Mouse (Mus musculus): ENCODE results near the gene C1qtnf6. TPM values are rescaled to one million over a fixed set of nuclear protein-coding genes. Genes with fewer than 3 reads are reported as not detected.

The C1qtnf6 gene
- total RNA-seq, 2 experiments from 2014 or later: 63.6 to 64.5 TPM

GRCm38 (mm10) chr15:78479470-78479869 lies 51.7 kb downstream of the C1qtnf6 start:
- DNase-seq: no peak

GRCm38 (mm10) chr15:78478073-78478472 lies 53.1 kb downstream of the C1qtnf6 start:
- no peak for DNase-seq

DNA sequence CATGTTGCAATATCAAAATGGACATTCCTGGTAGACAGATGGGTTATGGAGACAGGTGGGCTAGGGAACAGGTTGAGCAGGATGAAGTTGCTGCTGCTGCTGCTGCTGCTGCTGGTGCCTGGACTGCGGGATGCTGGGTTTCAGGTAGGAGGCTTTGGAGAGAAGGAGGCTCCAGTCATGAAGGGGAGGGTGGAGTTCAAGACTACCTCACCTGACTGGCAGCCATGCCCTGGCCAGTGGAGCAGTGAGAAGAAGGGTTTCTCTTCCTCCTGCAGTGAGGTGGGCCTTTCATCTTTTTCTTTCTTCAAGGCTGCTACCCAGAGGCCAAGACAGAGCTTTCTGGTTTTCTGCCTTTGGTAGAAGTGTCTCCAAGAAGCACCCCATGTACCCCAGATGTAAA lies 54.3 kb downstream of the C1qtnf6 start:
- DNase-seq: no peak

DNA sequence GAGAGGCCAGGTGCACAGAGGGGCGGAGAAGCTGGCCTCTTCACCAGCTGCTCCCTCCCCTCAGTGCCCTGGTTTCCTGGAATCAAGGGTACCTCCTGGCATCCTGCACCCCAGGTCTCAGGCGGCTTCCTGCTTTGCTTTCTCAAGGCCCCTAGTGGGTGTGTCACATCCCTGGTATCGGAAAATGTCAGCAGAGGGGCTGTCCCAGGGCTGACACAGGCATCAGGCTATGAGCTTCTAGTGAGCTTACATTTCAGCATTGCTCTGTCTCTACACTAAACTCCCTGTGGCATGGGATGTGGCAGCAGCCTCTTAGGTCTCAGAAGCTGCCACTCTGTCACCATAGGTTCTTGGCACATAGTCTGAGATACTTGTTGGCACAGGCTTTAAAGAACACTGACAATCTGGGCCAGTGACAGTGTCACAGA lies 55.6 kb downstream of the C1qtnf6 start:
- DNase-seq: no peak

GRCm38 (mm10) chr15:78473442-78473841 lies 57.8 kb downstream of the C1qtnf6 start:
- DNase-seq: no peak

Other genes starting within 250 kb of the C1qtnf6 start
- 1 to 10 TPM; 1.1 to 1.2 TPM for gene Csf2rb2, start 225.7 kb downstream of the C1qtnf6 start, total RNA-seq (2021)
- gene Csf2rb, start 205.7 kb downstream of the C1qtnf6 start, total RNA-seq (2021): 1 to 10 TPM; 1.6 to 2.0 TPM
- not detected for gene Tex33, start 135.5 kb downstream of the C1qtnf6 start, total RNA-seq (2021)
- 10 to 100 TPM; 16.9 to 20.1 TPM for gene Tst, start 125.5 kb downstream of the C1qtnf6 start, total RNA-seq (2021)
- 10 to 100 TPM; 21.9 to 24.9 TPM for gene Mpst, start 125.0 kb downstream of the C1qtnf6 start, total RNA-seq (2021)
- 10 to 100 TPM; 72.0 to 74.8 TPM for gene Kctd17, start 102.9 kb downstream of the C1qtnf6 start, total RNA-seq (2021)
- not detected for gene Tmprss6, start 62.8 kb downstream of the C1qtnf6 start, total RNA-seq (2021)
- under 1 TPM; 0.27 to 0.41 TPM for gene Il2rb, start 36.1 kb downstream of the C1qtnf6 start, total RNA-seq (2021)
- under 1 TPM; 0.07 TPM for gene Sstr3, start 13.3 kb upstream of the C1qtnf6 start, total RNA-seq (2021)
- gene Rac2, start 41.4 kb upstream of the C1qtnf6 start, total RNA-seq (2021): 1 to 10 TPM; 2.1 to 2.6 TPM
- gene Cyth4, start 65.6 kb upstream of the C1qtnf6 start, total RNA-seq (2021): 1 to 10 TPM; 4.2 to 5.6 TPM
- 1 to 10 TPM in 1 of 2 experiments, under 1 TPM in 1; 0.95 to 1.3 TPM for gene Elfn2, start 187.4 kb upstream of the C1qtnf6 start, total RNA-seq (2021)
- gene Mfng, start 242.1 kb upstream of the C1qtnf6 start, total RNA-seq (2021): 10 to 100 TPM; 17.6 to 18.1 TPM